Mouse (Mus musculus) splenic B cell, adult 2 months (primary cell): ENCODE results near the gene Magee2.
"Not testable (repeated sequence)": the region's sequence is repeated elsewhere in the genome, so short reads cannot be mapped to it uniquely, and the experiment has no call there.

ENCODE experiments used
- DNase-seq: peaks from one replicate; pipeline ENCODE4 v3.0.0-alpha.2; 2011; ENCODE audit warnings: low read depth, low spot score
- H3K27me3 ChIP-seq: 2 replicates; pipeline ENCODE4 v1.6.1; 2012; ENCODE audit warnings: mild to moderate bottlenecking, low read length, moderate library complexity, mixed read lengths; ENCODE audit not compliant: control insufficient read depth, poor library complexity, insufficient read depth, severe bottlenecking
- H3K36me3 ChIP-seq: 2 replicates; pipeline ENCODE4 v1.6.1; 2012; ENCODE audit warnings: mild to moderate bottlenecking, low read length, moderate library complexity, mixed read lengths; ENCODE audit not compliant: control insufficient read depth, poor library complexity, insufficient read depth, severe bottlenecking

Gene Magee2

GRCm38 (mm10) chrX:104856751-104857341, at the start of gene Magee2:
TSS of gene Magee2 (minus strand) at chrX:104857267.
- H3K27me3 ChIP-seq: no peaks in the 10 kb centered on the region
- DNase-seq: peak; percentile 37
- no peaks in the 10 kb centered on the region for H3K36me3 ChIP-seq

GRCm38 (mm10) chrX:104853610-104854009, 3.5 kb downstream of the Magee2 start:
- no peak for DNase-seq
- Histone ChIP-seq H3K27me3 (no peaks in the 10 kb centered on the region), H3K36me3 (no peaks in the 10 kb centered on the region)

- not testable (repeated sequence) for DNase-seq, H3K27me3 ChIP-seq, H3K36me3 ChIP-seq
Observed at GRCm38 (mm10) chrX:104817583-104817982, 39.5 kb downstream of the Magee2 start.

- not testable (repeated sequence) for H3K27me3 ChIP-seq, H3K36me3 ChIP-seq, DNase-seq
Observed at GRCm38 (mm10) chrX:104816987-104817386, 40.1 kb downstream of the Magee2 start.

GRCm38 (mm10) chrX:104813704-104814103, 43.4 kb downstream of the Magee2 start:
- DNase-seq, H3K36me3 ChIP-seq, H3K27me3 ChIP-seq: not testable (repeated sequence)
